Mouse (Mus musculus) midbrain, embryonic 16.5 days (tissue): ENCODE measurements around the gene Ttc24. TPM values are rescaled to one million over a fixed set of nuclear protein-coding genes. Genes with fewer than 3 reads are reported as not detected.

Experiments
- ATAC-seq: fragments of 200-750 bp; cut with Nextera tagmentation; 2 replicates; pipeline ENCODE4 v1.8.0; 2017; ENCODE audit warnings: moderate TSS enrichment
- H3K27ac ChIP-seq: fragments of 300-500 bp; sonication (generic); 2 replicates; pipeline ENCODE4 v1.5.1; 2014; ENCODE audit warnings: mild to moderate bottlenecking, low read length, mixed read lengths
- H3K27me3 ChIP-seq: fragments of 300-500 bp; sonication (generic); 2 replicates; pipeline ENCODE4 v1.6.1; 2014; ENCODE audit warnings: low read depth, low read length, mixed read lengths; ENCODE audit not compliant: control insufficient read depth, insufficient read depth
- H3K36me3 ChIP-seq: fragments of 300-500 bp; sonication (generic); 2 replicates; pipeline ENCODE4 v1.6.1; 2014; ENCODE audit warnings: mild to moderate bottlenecking, low read length, moderate library complexity, mixed read lengths; ENCODE audit not compliant: control insufficient read depth, insufficient read depth
- H3K4me1 ChIP-seq: fragments of 300-500 bp; sonication (generic); 2 replicates; pipeline ENCODE4 v1.6.1; 2014; ENCODE audit warnings: mild to moderate bottlenecking, low read length, mixed read lengths; ENCODE audit not compliant: control insufficient read depth, insufficient read depth
- H3K4me2 ChIP-seq: fragments of 300-500 bp; sonication (generic); 2 replicates; pipeline ENCODE4 v1.6.1; 2014; ENCODE audit warnings: mild to moderate bottlenecking, low read length, mixed read lengths
- H3K4me3 ChIP-seq: fragments of 300-500 bp; sonication (generic); 2 replicates; pipeline ENCODE4 v1.5.1; 2014; ENCODE audit warnings: low read depth, mild to moderate bottlenecking, low read length, moderate library complexity, mixed read lengths
- H3K9ac ChIP-seq: fragments of 300-500 bp; sonication (generic); 2 replicates; pipeline ENCODE4 v1.6.1; 2014; ENCODE audit warnings: low read depth, low read length, mixed read lengths
- H3K9me3 ChIP-seq: fragments of 300-500 bp; sonication (generic); replicated peaks from 2 replicates; pipeline ENCODE4 v1.6.1; 2014; ENCODE audit warnings: mild to moderate bottlenecking, low read length, mixed read lengths; ENCODE audit not compliant: control insufficient read depth, poor library complexity, severe bottlenecking
- WGBS: fragments of 180-500 bp; shearing (Covaris S2); extraction: QIAGEN DNeasy Blood & Tissue Kit; methylation state at CpG from one replicate; pipeline ENCODE4 v1.1.7; 2014; 5-methylcytosine and 5-hydroxymethylcytosine counted together
- polyA plus RNA-seq: library from polyadenylated mRNA; unstranded; fragments of >200 nt; fragmentation: Nextera tagmentation; extraction: Ambion mirVana; gene quantifications from 2 replicates; pipeline ENCODE4 v1.2.1, GENCODE M21; 2015

The Ttc24 gene
- polyA plus RNA-seq, 1 experiment from 2014 or later, result not detected

DNA sequence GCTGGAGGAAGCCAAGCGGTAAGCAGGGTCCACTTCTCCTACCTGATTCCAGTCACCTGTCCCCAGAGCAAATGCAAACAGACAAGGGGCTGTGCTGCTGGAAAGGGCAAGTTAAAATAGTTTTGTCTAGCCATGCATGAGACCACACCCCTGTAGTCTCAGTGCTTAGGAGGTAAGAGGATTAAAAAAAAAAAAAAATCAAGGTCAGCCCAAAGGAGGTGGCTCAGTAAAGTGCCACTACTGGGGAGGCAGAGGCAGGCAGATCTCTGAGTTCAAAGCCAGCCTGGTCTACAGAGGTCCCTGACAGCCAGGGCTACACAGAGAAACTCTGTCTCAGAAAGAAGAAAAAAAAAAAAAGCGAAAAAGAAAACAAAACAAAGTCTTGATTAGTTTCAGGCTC is 5.9 kb upstream of the Ttc24 start:
- Histone ChIP-seq H3K27me3 (no peaks in the 10 kb centered on the region), H3K27ac (no peak overlapping the region), H3K4me3 (no peak overlapping the region), H3K36me3 (no peaks in the 10 kb centered on the region), H3K4me2 (no peak overlapping the region), H3K9ac (no peak overlapping the region), H3K9me3 (no peaks in the 10 kb centered on the region), H3K4me1 (0 out of 2 replicates have a peak, but pooled peaks cover 3% of the 10 kb centered on the region)
- ATAC-seq, result no peak
- WGBS, result 100% methylated on average over 2 of the region's 2 CpGs

DNA sequence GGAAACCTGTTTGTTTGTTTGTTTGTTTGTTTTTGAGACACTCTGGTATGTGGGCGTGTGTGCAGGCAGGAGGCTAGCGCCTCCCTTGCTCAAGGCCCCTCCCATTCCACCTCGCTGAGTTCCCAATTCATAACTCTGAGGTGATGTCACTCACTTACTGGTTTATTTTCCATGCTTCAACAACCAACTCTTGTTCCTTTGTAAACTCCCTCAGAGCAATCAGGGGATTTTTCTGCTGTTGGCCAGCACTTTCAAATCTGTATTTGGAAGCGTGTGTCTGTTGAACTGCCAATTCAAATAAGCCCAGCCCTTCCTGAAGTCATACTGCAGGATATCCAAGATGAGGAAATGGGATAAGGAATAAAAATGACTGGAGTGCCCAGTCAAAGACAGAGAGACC is 4.6 kb upstream of the Ttc24 start:
- no peak overlapping the region for H3K9ac ChIP-seq
- no peaks in the 10 kb centered on the region for H3K27me3 ChIP-seq
- no peaks in the 10 kb centered on the region for H3K36me3 ChIP-seq
- 0 out of 2 replicates have a peak, but pooled peaks cover 3% of the 10 kb centered on the region for H3K4me1 ChIP-seq
- H3K27ac ChIP-seq, result no peak overlapping the region
- H3K4me2 ChIP-seq, result peak overlapping the region; percentile 85; the same call in 1 of the 2 replicates
- ATAC-seq, result no peak
- H3K9me3 ChIP-seq, result no peaks in the 10 kb centered on the region
- no peak overlapping the region for H3K4me3 ChIP-seq
- 24% methylated on average over 4 of the region's 4 CpGs for WGBS

DNA sequence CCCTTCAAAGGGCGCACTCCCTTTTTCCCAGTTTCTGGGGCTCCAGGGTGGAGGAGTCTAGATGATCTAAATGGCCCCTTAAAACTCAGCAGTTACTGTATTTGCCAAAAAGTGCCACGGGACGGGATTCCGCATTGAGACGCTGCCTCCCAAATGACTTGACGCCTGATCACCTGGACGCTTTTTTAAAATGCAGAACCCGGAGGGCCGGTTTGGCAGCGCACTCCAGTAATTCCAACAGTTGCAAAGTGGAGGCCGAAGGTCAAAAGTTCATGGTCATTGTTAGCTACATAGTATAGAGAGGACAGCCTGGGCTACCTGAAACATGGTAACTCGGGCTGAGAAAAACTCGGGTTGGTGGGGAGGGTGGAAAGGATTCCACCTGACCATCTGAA is 4.1 kb upstream of the Ttc24 start:
- Histone ChIP-seq H3K4me3 (peak overlapping the region; percentile 38), H3K4me1 (0 out of 2 replicates have a peak, but pooled peaks cover 3% of the 10 kb centered on the region), H3K9ac (no peak overlapping the region), H3K36me3 (no peaks in the 10 kb centered on the region), H3K4me2 (peak overlapping the region; percentile 85), H3K27me3 (no peaks in the 10 kb centered on the region), H3K27ac (no peak overlapping the region), H3K9me3 (no peaks in the 10 kb centered on the region)
- ATAC-seq, result no peak
- 2% methylated on average over 13 of the region's 13 CpGs for WGBS

- H3K36me3 ChIP-seq, result no peaks in the 10 kb centered on the region
- no peaks in the 10 kb centered on the region for H3K9me3 ChIP-seq
- WGBS, result 20% methylated on average over 33 of the region's 33 CpGs
- H3K4me3 ChIP-seq, result peak within 1 kb of the TSS; percentile 38
- peak within 1 kb of the TSS; percentile 18 for H3K9ac ChIP-seq
- H3K27me3 ChIP-seq, result no peaks in the 10 kb centered on the region
- ATAC-seq, result peak; percentile 93
- H3K27ac ChIP-seq, result peak within 1 kb of the TSS; percentile 31
- H3K4me1 ChIP-seq, result 0 out of 2 replicates have a peak, but pooled peaks cover 3% of the 10 kb centered on the region
- peak within 1 kb of the TSS; percentile 85 for H3K4me2 ChIP-seq
Measured at GRCm38 (mm10) chr3:88081345-88082223, 3.5 kb upstream of the Ttc24 start, which contains the start of gene Iqgap3. Gene Iqgap3, plus strand, starts transcription at chr3:88081971.

DNA sequence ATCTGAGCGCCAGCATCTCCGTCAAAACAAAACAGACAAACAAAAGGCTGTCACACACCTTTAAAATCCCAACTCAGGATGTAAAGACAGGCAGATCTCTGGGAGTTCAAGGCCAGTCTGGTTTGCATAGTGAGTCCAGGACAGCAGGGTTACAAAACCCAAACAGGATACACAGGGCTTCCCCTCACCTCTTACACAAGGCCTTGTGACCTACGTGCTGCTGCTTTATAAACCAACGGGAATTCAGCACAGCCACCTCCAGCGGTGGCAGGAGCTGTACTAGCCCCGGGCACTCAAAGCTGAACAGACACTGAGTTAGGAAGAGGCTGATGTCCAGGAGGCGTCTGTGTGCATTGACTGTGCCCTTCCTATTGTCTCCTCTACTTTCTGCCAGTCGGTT is 663 bp downstream of the Ttc24 start:
- 0 out of 2 replicates have a peak, but pooled peaks cover 3% of the 10 kb centered on the region for H3K4me1 ChIP-seq
- H3K27ac ChIP-seq, result no peak overlapping the region
- WGBS, result 37% methylated on average over 8 of the region's 8 CpGs
- no peak overlapping the region for H3K4me2 ChIP-seq
- no peaks in the 10 kb centered on the region for H3K27me3 ChIP-seq
- H3K36me3 ChIP-seq, result no peaks in the 10 kb centered on the region
- H3K4me3 ChIP-seq, result no peak overlapping the region
- H3K9ac ChIP-seq, result no peak overlapping the region
- ATAC-seq, result no peak
- H3K9me3 ChIP-seq, result no peaks in the 10 kb centered on the region

DNA sequence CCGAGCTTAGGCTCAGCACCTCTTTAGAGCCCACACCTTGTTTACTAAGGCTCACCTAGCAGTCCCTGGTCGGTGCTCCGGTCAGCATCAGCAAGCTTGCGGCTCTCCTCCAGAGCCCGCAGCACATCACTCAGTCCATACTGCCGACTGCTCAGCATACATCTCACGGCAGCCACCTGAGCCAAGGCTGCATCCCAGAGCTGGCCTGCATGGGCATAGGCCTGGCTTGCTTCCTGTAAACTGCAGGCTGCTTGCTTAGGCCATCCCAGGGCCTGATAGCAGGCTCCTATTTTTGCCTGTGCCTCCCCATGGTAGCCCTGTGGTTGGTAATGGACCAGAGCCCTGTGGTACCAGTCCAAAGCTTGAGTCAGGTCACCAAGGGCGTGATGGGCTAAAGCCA is 3.3 kb downstream of the Ttc24 start:
- Histone ChIP-seq H3K27me3 (no peaks in the 10 kb centered on the region), H3K4me1 (no peaks in the 10 kb centered on the region), H3K9me3 (no peaks in the 10 kb centered on the region), H3K9ac (no peak overlapping the region), H3K4me2 (no peak overlapping the region), H3K27ac (no peak overlapping the region), H3K36me3 (no peaks in the 10 kb centered on the region), H3K4me3 (no peak overlapping the region)
- WGBS, result 78% methylated on average over 8 of the region's 8 CpGs
- no peak for ATAC-seq

DNA sequence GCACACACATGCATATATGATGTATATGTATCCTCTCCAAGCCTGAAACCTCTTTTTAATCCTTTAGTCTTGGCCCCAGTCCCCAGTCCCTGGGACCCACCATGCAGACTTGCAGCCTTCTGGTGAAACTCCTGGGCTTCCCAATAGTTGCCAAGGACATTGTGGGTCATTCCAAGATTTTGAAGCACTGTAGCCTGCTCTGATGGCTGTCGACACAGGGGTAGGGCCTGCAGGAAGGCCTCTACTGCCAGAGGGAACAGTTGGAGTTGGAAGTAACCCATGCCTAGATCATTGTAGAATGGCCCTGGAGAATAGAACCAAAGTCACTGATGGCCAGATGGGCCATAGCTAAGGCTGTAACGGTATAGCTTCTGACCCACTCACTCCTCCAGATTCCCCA is 3.8 kb downstream of the Ttc24 start:
- no peak overlapping the region for H3K4me2 ChIP-seq
- H3K27ac ChIP-seq, result no peak overlapping the region
- H3K9me3 ChIP-seq, result no peaks in the 10 kb centered on the region
- no peaks in the 10 kb centered on the region for H3K4me1 ChIP-seq
- H3K4me3 ChIP-seq, result no peak overlapping the region
- H3K9ac ChIP-seq, result no peak overlapping the region
- WGBS, result 71% methylated on average over 2 of the region's 2 CpGs
- ATAC-seq, result no peak
- no peaks in the 10 kb centered on the region for H3K36me3 ChIP-seq
- no peaks in the 10 kb centered on the region for H3K27me3 ChIP-seq

- Histone ChIP-seq H3K27me3 (no peaks in the 10 kb centered on the region), H3K9me3 (no peaks in the 10 kb centered on the region), H3K4me3 (no peak overlapping the region), H3K9ac (no peak overlapping the region), H3K36me3 (no peaks in the 10 kb centered on the region), H3K4me2 (no peak overlapping the region), H3K27ac (no peak overlapping the region), H3K4me1 (no peaks in the 10 kb centered on the region)
- no peak for ATAC-seq
- 82% methylated on average over 2 of the region's 2 CpGs for WGBS
Measured at GRCm38 (mm10) chr3:88073631-88074030, 4.5 kb downstream of the Ttc24 start.

DNA sequence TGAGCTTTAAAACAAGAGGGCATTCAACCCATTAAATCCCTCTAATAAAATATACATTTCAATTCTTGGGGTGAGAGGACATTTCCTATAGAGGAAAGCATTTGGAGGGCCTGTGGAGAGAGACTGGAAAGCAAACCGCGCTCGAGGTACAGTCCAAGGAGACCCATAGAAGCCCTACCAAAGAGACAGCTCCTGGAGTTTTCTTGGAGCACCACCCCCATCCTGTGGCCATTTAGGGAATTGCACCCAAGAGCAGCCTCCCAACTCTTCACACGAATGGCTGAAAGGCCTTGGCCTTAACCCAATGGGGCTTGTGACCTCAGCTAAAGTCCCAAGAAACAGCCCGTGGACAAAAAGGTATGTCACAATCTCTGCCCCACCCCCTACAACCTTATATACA is 6.3 kb downstream of the Ttc24 start:
- no peak overlapping the region for H3K4me2 ChIP-seq
- H3K27ac ChIP-seq, result no peak overlapping the region
- ATAC-seq, result peak; percentile 78
- H3K4me3 ChIP-seq, result no peak overlapping the region
- WGBS, result 1% methylated on average over 5 of the region's 5 CpGs
- H3K36me3 ChIP-seq, result no peaks in the 10 kb centered on the region
- H3K27me3 ChIP-seq, result no peaks in the 10 kb centered on the region
- H3K4me1 ChIP-seq, result no peaks in the 10 kb centered on the region
- H3K9ac ChIP-seq, result no peak overlapping the region
- no peaks in the 10 kb centered on the region for H3K9me3 ChIP-seq
